Mouse (Mus musculus): ENCODE results near the gene Otub2. TPM values are rescaled to one million over a fixed set of nuclear protein-coding genes. Genes with fewer than 3 reads are reported as not detected.
A peak's percentile ranks its signal among the peaks of the same experiment; 100 is the strongest.

The Otub2 gene
- 10 to 100 TPM; 45.3 to 47.3 TPM for total RNA-seq (2021)
- long read RNA-seq, experiment 1, transcript Otub2-201 (6 exons, 2,791 nt): major isoform, 32 of 68 reads
- long read RNA-seq, experiment 1, partial matches to known transcripts: 1 of 68 reads
- long read RNA-seq, experiment 1, other reads (novel, unspliced or antisense): 32 of 68 reads
- long read RNA-seq, experiment 2, transcript Otub2-201 (6 exons, 2,791 nt): major isoform, 45 of 87 reads
- long read RNA-seq, experiment 2, partial matches to known transcripts: 18 of 87 reads
- long read RNA-seq, experiment 2, other reads (novel, unspliced or antisense): 22 of 87 reads

GRCm38 (mm10) chr12:103388505-103389347 lies at the start of gene Otub2:
Otub2 (plus strand) TSS chr12:103388682.
- peak; percentile 96 to 98 for DNase-seq (ENCODE audit: low spot score in 2 of 2)

- no peak for DNase-seq (ENCODE audit: low spot score in 2 of 2)
Measured at GRCm38 (mm10) chr12:103341212-103341611, 47.3 kb upstream of the Otub2 start.

- no peak for DNase-seq (ENCODE audit: low spot score in 2 of 2)
Measured at GRCm38 (mm10) chr12:103343456-103343855, 45.0 kb upstream of the Otub2 start.

GRCm38 (mm10) chr12:103344934-103345333 lies 43.5 kb upstream of the Otub2 start:
- DNase-seq (ENCODE audit: low spot score in 2 of 2): no peak

- no peak for DNase-seq (ENCODE audit: low spot score in 2 of 2)
Measured at GRCm38 (mm10) chr12:103346945-103347344, 41.5 kb upstream of the Otub2 start.

GRCm38 (mm10) chr12:103347406-103347805 lies 41.1 kb upstream of the Otub2 start:
- no peak for DNase-seq (ENCODE audit: low spot score in 2 of 2)

- peak; percentile 78 to 87 for DNase-seq (ENCODE audit: low spot score in 2 of 2)
Measured at GRCm38 (mm10) chr12:103348506-103348905, 40.0 kb upstream of the Otub2 start.

GRCm38 (mm10) chr12:103352735-103353134 lies 35.7 kb upstream of the Otub2 start:
- no peak for DNase-seq (ENCODE audit: low spot score in 2 of 2)

GRCm38 (mm10) chr12:103353538-103353937 lies 34.9 kb upstream of the Otub2 start:
- DNase-seq (ENCODE audit: low spot score in 2 of 2): no peak

GRCm38 (mm10) chr12:103355746-103356414 lies 32.6 kb upstream of the Otub2 start, which contains the start of gene Asb2:
Asb2 (minus strand) TSS chr12:103356001.
- no peak for DNase-seq (ENCODE audit: low spot score in 2 of 2)

GRCm38 (mm10) chr12:103356415-103356748 lies 32.1 kb upstream of the Otub2 start:
- DNase-seq (ENCODE audit: low spot score in 2 of 2): no peak

- DNase-seq (ENCODE audit: low spot score in 2 of 2): no peak
Measured at GRCm38 (mm10) chr12:103358216-103358615, 30.3 kb upstream of the Otub2 start.

- DNase-seq (ENCODE audit: low spot score in 2 of 2): no peak
Measured at GRCm38 (mm10) chr12:103358951-103359801, 29.3 kb upstream of the Otub2 start.

- DNase-seq (ENCODE audit: low spot score in 2 of 2): no peak
Measured at GRCm38 (mm10) chr12:103360812-103361211, 27.7 kb upstream of the Otub2 start.

- no peak for DNase-seq (ENCODE audit: low spot score in 2 of 2)
Measured at GRCm38 (mm10) chr12:103361539-103362307, 26.8 kb upstream of the Otub2 start.

GRCm38 (mm10) chr12:103362336-103362735 lies 26.1 kb upstream of the Otub2 start:
- DNase-seq (ENCODE audit: low spot score in 2 of 2): no peak

GRCm38 (mm10) chr12:103367171-103367570 lies 21.3 kb upstream of the Otub2 start:
- DNase-seq (ENCODE audit: low spot score in 2 of 2): no peak

GRCm38 (mm10) chr12:103367620-103368325 lies 20.7 kb upstream of the Otub2 start:
- peak; percentile 79 for DNase-seq (ENCODE audit: low spot score in 2 of 2)

- no peak for DNase-seq (ENCODE audit: low spot score in 2 of 2)
Measured at GRCm38 (mm10) chr12:103368326-103368669, 20.2 kb upstream of the Otub2 start.

GRCm38 (mm10) chr12:103368777-103369176 lies 19.7 kb upstream of the Otub2 start:
- DNase-seq (ENCODE audit: low spot score in 2 of 2): no peak

Data from layer of hippocampus, postnatal 14 days (tissue).